Mouse (Mus musculus): ENCODE data around the gene Stk11ip. TPM values are rescaled to one million over a fixed set of nuclear protein-coding genes. Genes with fewer than 3 reads are reported as not detected.

The Stk11ip gene
- polyA plus RNA-seq, 1 experiment from 2014 or later, result 14.3 TPM

DNA sequence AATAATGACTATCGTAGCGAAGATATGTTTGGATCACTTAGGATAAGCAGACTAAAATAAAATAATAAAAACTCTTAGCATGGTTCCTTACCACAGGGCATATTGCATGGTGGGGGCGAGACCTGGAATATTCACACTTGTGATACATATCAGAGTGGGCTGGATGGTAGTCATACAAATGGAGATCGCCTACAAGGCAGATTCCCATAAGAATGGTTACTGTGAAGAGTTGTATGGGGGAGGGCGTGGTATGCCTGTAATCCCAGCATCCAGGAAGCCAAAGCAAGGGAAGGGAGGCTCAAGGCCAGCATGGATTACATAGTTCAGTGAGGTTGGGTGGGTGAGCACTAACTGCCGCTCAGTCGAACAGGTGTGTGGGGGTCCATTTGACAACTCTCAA lies 40.6 kb upstream of the Stk11ip start:
- Histone ChIP-seq H3K4me2 (ENCODE audit: low read depth, low read length) (no peak overlapping the region), H3K9me3 (replicated peaks; ENCODE audit: control insufficient read depth, low read length) (no peaks in the 10 kb centered on the region), H3K27ac (ENCODE audit: low read length) (no peak overlapping the region), H3K4me1 (ENCODE audit: control insufficient read depth, insufficient read depth, low read length) (peaks cover 17% of the 10 kb centered on the region), H3K36me3 (ENCODE audit: control insufficient read depth, insufficient read depth) (no peaks in the 10 kb centered on the region; the same call in 1 of the 2 replicates), H3K4me3 (ENCODE audit: low read length) (no peak overlapping the region), H3K9ac (ENCODE audit: low read length) (no peak overlapping the region), H3K27me3 (ENCODE audit: control insufficient read depth, insufficient read depth, low read length) (peaks cover 56% of the 10 kb centered on the region)
- WGBS, result 84% methylated on average over 7 of the region's 7 CpGs
- ATAC-seq (replicated peaks; ENCODE audit: extremely low read depth, insufficient read depth, low FRiP score), result no peak

DNA sequence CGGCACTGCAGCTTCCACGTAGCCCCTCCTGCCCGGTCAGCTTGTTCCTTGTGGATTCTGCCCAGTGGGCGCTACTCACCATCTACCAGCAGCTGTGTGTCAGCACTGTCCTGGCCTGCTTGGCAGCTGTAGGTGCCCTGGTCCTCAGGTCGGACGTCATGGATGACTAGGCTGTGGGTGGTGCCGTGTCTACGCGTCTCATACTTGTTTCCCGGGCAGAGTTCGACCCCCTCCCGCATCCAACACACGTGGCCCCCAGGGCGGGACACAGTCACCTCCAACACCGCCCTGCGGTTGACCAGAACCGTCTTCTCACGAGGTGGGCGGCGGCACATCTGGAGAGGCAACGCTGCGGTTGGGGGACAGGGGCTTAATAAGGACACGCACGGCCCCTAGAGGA lies 34.8 kb upstream of the Stk11ip start:
- no peak overlapping the region for H3K27ac ChIP-seq (ENCODE audit: low read length)
- H3K36me3 ChIP-seq (ENCODE audit: control insufficient read depth, insufficient read depth), result peaks cover 24% of the 10 kb centered on the region
- H3K4me1 ChIP-seq (ENCODE audit: control insufficient read depth, insufficient read depth, low read length), result peaks cover 8% of the 10 kb centered on the region; the same call in 1 of the 2 replicates
- H3K9me3 ChIP-seq (replicated peaks; ENCODE audit: control insufficient read depth, low read length), result no peaks in the 10 kb centered on the region
- no peak for ATAC-seq (replicated peaks; ENCODE audit: extremely low read depth, insufficient read depth, low FRiP score)
- peaks cover 64% of the 10 kb centered on the region for H3K27me3 ChIP-seq (ENCODE audit: control insufficient read depth, insufficient read depth, low read length)
- no peak overlapping the region for H3K9ac ChIP-seq (ENCODE audit: low read length)
- H3K4me3 ChIP-seq (ENCODE audit: low read length), result no peak overlapping the region
- 32% methylated on average over 24 of the region's 24 CpGs for WGBS
- no peak overlapping the region for H3K4me2 ChIP-seq (ENCODE audit: low read depth, low read length)

DNA sequence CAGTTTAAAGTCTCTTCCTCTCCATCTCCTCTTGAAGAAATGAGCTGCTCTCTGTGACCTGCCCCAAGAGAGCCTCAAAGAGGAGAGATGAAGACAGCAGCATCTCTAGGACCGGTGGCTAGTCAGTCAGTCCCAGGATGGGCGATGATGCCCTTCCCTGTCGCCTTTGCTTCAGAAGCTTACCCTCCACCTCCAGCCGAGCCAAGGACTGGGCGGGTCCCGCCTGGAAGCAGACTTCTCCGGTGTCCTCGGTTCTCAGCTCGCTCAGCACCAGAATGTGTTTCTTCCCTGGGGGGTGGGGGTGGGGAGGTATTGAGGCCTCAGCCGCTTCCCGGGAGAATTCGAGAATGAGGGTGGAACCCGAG lies 34.3 kb upstream of the Stk11ip start:
- Histone ChIP-seq H3K36me3 (ENCODE audit: control insufficient read depth, insufficient read depth) (peaks cover 29% of the 10 kb centered on the region), H3K27me3 (ENCODE audit: control insufficient read depth, insufficient read depth, low read length) (peaks cover 59% of the 10 kb centered on the region), H3K4me3 (ENCODE audit: low read length) (peak overlapping the region; percentile 47), H3K27ac (ENCODE audit: low read length) (no peak overlapping the region), H3K9ac (ENCODE audit: low read length) (no peak overlapping the region; the same call in 1 of the 2 replicates), H3K4me1 (ENCODE audit: control insufficient read depth, insufficient read depth, low read length) (peaks cover 8% of the 10 kb centered on the region; the same call in 1 of the 2 replicates), H3K4me2 (ENCODE audit: low read depth, low read length) (peak overlapping the region; percentile 70), H3K9me3 (replicated peaks; ENCODE audit: control insufficient read depth, low read length) (no peaks in the 10 kb centered on the region)
- ATAC-seq (replicated peaks; ENCODE audit: extremely low read depth, insufficient read depth, low FRiP score), result no peak
- WGBS, result 34% methylated on average over 13 of the region's 13 CpGs

DNA sequence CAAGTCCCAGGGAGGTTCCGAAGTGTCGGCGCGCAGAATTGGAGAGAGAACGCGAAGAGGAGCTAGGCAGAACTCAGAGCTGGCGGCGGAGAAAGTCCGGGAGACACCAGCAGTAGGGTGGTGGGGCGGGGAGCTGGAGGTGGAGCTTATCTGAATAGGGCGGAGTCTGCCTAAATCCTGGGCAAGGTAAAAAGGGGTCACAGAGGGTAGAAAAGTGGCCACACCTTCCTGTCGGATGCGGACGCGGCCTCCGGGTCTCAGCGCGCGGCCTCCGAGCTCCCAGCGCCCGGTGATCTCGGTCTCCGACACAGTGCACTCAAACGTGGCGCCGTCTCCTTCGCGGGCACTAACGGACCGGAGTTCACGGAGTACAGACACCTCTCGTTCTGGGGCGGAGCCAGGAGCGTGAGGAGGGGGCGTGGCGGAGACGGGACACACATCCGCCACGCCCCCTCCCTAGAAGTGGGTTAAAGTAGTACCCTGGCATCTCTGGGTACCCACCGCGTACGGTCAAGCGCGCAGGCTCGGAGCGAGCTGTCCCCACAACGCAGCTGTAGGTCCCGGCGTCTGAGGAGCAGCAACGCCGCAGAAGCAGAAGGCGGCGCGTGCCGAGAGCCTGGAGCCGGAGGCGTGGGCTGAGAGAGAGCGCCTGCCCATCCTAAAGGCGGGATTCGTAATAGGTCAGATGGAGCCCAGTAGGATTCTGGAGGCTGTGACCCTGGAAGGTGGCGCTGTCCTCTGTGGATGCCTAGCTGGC lies 33.7 kb upstream of the Stk11ip start:
- Histone ChIP-seq H3K36me3 (ENCODE audit: control insufficient read depth, insufficient read depth) (peaks cover 33% of the 10 kb centered on the region), H3K27me3 (ENCODE audit: control insufficient read depth, insufficient read depth, low read length) (peaks cover 54% of the 10 kb centered on the region), H3K4me2 (ENCODE audit: low read depth, low read length) (peak overlapping the region; percentile 70), H3K4me1 (ENCODE audit: control insufficient read depth, insufficient read depth, low read length) (peaks cover 8% of the 10 kb centered on the region; the same call in 1 of the 2 replicates), H3K9ac (ENCODE audit: low read length) (no peak overlapping the region; the same call in 1 of the 2 replicates), H3K4me3 (ENCODE audit: low read length) (peak overlapping the region; percentile 47), H3K9me3 (replicated peaks; ENCODE audit: control insufficient read depth, low read length) (no peaks in the 10 kb centered on the region), H3K27ac (ENCODE audit: low read length) (no peak overlapping the region)
- 8% methylated on average over 62 of the region's 62 CpGs for WGBS
- ATAC-seq (replicated peaks; ENCODE audit: extremely low read depth, insufficient read depth, low FRiP score), result peak; percentile 55

DNA sequence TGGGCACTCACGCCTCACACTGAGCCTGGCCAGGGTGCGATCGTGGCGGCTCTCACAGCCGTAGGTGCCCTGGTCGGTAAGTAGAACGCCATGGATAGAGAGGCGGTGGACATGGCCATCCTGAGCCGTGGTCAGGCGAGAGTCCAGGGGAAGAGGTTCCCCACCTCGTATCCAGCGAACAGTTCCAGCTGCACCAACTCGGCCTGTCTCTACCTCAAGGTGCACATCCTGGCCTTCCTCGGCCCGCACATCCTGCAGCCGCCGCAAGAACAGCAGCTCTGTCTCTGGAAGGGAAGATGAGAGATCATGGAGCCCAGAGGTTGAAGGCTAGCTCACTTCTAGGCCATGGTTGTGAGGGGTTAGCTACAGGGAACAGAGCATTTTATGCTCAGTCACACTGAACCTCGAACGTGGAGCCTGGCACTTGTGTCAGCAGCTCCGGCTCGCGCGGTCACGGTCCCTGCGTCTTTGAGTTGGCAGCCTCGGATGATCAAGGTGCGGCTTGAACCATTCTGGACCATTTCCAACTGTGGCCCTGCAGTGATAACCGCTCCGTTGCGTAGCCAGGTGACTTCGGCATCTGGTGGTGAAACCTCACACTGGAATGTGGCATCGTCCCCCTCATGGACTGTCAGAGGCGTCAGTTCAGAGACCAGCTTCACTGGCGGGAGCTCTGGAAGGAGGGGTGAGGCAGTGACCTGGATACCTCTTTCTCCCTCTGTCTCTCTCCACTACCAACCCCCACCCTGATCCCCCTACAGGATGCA lies 30.4 kb upstream of the Stk11ip start:
- peaks cover 27% of the 10 kb centered on the region for H3K27me3 ChIP-seq (ENCODE audit: control insufficient read depth, insufficient read depth, low read length)
- no peak overlapping the region for H3K9ac ChIP-seq (ENCODE audit: low read length)
- no peak for ATAC-seq (replicated peaks; ENCODE audit: extremely low read depth, insufficient read depth, low FRiP score)
- peaks cover 49% of the 10 kb centered on the region for H3K36me3 ChIP-seq (ENCODE audit: control insufficient read depth, insufficient read depth)
- 79% methylated on average over 34 of the region's 34 CpGs for whole genome bisulfite sequencing
- H3K4me1 ChIP-seq (ENCODE audit: control insufficient read depth, insufficient read depth, low read length), result peaks cover 8% of the 10 kb centered on the region; the same call in 1 of the 2 replicates
- no peak overlapping the region for H3K4me3 ChIP-seq (ENCODE audit: low read length)
- H3K9me3 ChIP-seq (replicated peaks; ENCODE audit: control insufficient read depth, low read length), result no peaks in the 10 kb centered on the region
- no peak overlapping the region for H3K27ac ChIP-seq (ENCODE audit: low read length)
- no peak overlapping the region for H3K4me2 ChIP-seq (ENCODE audit: low read depth, low read length)

DNA sequence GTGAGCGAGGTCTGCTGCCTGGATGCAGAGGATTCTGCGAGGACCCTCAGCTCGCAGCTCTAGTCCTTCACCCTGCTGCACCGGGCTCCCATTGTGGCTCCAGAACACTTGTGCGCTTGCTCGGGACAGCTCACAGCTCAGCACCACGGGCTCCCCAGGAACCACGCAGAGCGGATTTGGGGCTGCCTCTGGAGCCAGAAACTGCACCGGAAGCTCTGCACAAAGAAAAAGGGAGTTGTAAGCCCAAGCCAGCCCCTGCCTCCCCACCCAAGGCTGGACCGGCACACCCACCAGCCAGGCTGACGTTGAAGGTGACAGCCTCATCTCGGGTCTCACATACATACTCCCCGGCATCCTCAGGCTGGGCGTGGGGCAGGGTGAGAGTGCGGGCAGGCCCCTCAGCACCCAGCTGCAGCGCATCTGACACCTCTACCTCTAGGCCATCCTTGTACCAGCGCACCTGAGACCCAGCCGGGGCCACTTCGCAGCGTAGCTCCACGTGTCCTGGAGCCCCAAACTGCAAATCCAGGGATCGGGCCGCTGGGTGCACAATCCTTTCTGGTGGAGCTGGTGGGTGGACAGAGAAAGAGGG lies 28.7 kb upstream of the Stk11ip start:
- Histone ChIP-seq H3K9me3 (replicated peaks; ENCODE audit: control insufficient read depth, low read length) (no peaks in the 10 kb centered on the region), H3K4me1 (ENCODE audit: control insufficient read depth, insufficient read depth, low read length) (peaks cover 5% of the 10 kb centered on the region; the same call in 1 of the 2 replicates), H3K36me3 (ENCODE audit: control insufficient read depth, insufficient read depth) (peaks cover 65% of the 10 kb centered on the region), H3K4me2 (ENCODE audit: low read depth, low read length) (no peak overlapping the region), H3K27me3 (ENCODE audit: control insufficient read depth, insufficient read depth, low read length) (peaks cover 18% of the 10 kb centered on the region), H3K9ac (ENCODE audit: low read length) (no peak overlapping the region), H3K4me3 (ENCODE audit: low read length) (no peak overlapping the region), H3K27ac (ENCODE audit: low read length) (no peak overlapping the region)
- WGBS, result 65% methylated on average over 24 of the region's 24 CpGs
- no peak for ATAC-seq (replicated peaks; ENCODE audit: extremely low read depth, insufficient read depth, low FRiP score)

DNA sequence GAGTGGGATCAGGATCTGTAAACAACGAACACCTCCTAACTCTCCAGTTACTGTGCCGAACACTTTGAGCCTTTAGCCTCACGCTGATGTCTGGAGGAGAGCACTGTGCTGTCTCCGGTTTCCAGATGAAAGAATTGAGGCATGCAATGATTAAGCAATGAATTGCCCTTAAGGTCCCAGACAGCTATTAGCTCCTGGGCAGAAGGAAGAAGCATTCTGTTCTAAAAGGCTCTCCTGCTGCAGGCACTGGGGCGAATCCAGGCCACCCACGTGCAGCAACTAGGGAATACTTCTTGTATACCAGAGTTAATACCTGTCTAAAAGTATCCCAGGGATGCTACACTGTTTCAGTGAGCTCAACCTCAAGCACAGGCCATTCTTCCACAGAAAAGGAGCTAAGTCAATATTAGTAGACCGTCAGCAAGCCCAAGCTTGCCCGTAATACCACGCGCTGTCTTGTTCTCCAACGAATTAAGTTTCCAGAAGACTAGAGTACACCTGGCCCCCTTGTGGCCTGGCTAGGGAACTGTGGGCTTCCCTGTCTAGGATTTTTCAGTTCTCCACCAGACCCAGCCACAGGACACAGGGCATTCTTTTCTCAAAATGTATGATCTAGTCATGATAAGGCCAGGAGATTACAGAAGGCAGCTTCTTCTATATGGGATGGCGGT lies 26.3 kb upstream of the Stk11ip start:
- Histone ChIP-seq H3K36me3 (ENCODE audit: control insufficient read depth, insufficient read depth) (peaks cover 78% of the 10 kb centered on the region), H3K4me3 (ENCODE audit: low read length) (no peak overlapping the region), H3K27me3 (ENCODE audit: control insufficient read depth, insufficient read depth, low read length) (peaks cover 1% of the 10 kb centered on the region; the same call in 1 of the 2 replicates), H3K9me3 (replicated peaks; ENCODE audit: control insufficient read depth, low read length) (no peaks in the 10 kb centered on the region), H3K9ac (ENCODE audit: low read length) (no peak overlapping the region), H3K27ac (ENCODE audit: low read length) (no peak overlapping the region), H3K4me1 (ENCODE audit: control insufficient read depth, insufficient read depth, low read length) (no peaks in the 10 kb centered on the region), H3K4me2 (ENCODE audit: low read depth, low read length) (no peak overlapping the region)
- 65% methylated on average over 12 of the region's 12 CpGs for WGBS
- no peak for ATAC-seq (replicated peaks; ENCODE audit: extremely low read depth, insufficient read depth, low FRiP score)

DNA sequence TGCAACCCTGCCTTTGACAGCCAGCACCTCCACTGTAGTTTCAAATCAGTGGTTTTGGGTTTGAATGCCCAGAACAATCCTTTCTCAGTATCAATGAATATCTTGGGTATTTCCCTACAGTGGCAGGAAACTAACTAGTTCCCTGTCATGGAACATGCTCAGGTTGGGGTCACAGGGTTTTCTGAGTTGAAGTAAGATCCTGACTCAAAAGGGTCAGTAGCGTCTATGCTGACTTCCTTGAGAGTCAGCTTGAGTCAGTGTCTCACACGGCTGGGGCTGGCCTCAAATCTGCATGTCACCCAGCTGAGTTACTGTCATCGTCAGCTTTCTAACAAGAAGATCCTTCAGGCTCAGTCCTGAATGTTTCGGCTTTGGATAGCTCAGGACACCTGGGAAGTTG lies 22.4 kb upstream of the Stk11ip start:
- Histone ChIP-seq H3K9me3 (replicated peaks; ENCODE audit: control insufficient read depth, low read length) (no peaks in the 10 kb centered on the region), H3K4me3 (ENCODE audit: low read length) (no peak overlapping the region), H3K9ac (ENCODE audit: low read length) (no peak overlapping the region), H3K36me3 (ENCODE audit: control insufficient read depth, insufficient read depth) (peaks cover 68% of the 10 kb centered on the region), H3K4me1 (ENCODE audit: control insufficient read depth, insufficient read depth, low read length) (peaks cover 11% of the 10 kb centered on the region), H3K27me3 (ENCODE audit: control insufficient read depth, insufficient read depth, low read length) (no peaks in the 10 kb centered on the region), H3K27ac (ENCODE audit: low read length) (no peak overlapping the region), H3K4me2 (ENCODE audit: low read depth, low read length) (no peak overlapping the region)
- ATAC-seq (replicated peaks; ENCODE audit: extremely low read depth, insufficient read depth, low FRiP score), result no peak
- WGBS, result 85% methylated on average over 4 of the region's 4 CpGs

Measured in heart, embryonic 16.5 days (tissue).